Mouse (Mus musculus) C2C12 (cell line): ENCODE measurements around the gene Ttc30a1. TPM values are rescaled to one million over a fixed set of nuclear protein-coding genes. Genes with fewer than 3 reads are reported as not detected.

Experiments used
- H3K27me3 ChIP-seq: one replicate; pipeline ENCODE4 v1.6.1; 2011; ENCODE audit not compliant: control insufficient read depth, insufficient read depth, insufficient read length
- H3K36me3 ChIP-seq: one replicate; pipeline ENCODE4 v1.6.1; 2011; ENCODE audit not compliant: control insufficient read depth, insufficient read depth
- H3K4me3 ChIP-seq: one replicate; pipeline ENCODE4 v1.5.1; 2011; ENCODE audit warnings: mild to moderate bottlenecking, control low read depth; ENCODE audit not compliant: poor library complexity, insufficient read depth, severe bottlenecking
- H3K79me2 ChIP-seq: one replicate; pipeline ENCODE4 v1.6.1; 2011; ENCODE audit not compliant: control insufficient read depth, insufficient read depth
- H3K79me3 ChIP-seq: one replicate; pipeline ENCODE4 v1.6.1; 2011; ENCODE audit warnings: low read depth, control low read depth
- H3ac ChIP-seq: one replicate; pipeline ENCODE3; 2011; ENCODE audit warnings: low read depth; ENCODE audit not compliant: control insufficient read depth, insufficient read length
- CEBPB ChIP-seq: IDR thresholded peaks from one replicate; pipeline ENCODE4 v1.6.1; 2011; ENCODE audit warnings: low read depth, mild to moderate bottlenecking, control low read depth, moderate library complexity
- CTCF ChIP-seq: IDR thresholded peaks from one replicate; pipeline ENCODE4 v1.5.1; 2011; ENCODE audit not compliant: control insufficient read depth, insufficient read depth, insufficient read length
- FOSL1 ChIP-seq: IDR thresholded peaks from one replicate; pipeline ENCODE4 v1.8.0; 2011; ENCODE audit warnings: mild to moderate bottlenecking, low read length; ENCODE audit not compliant: poor library complexity, insufficient read depth, severe bottlenecking
- MAX ChIP-seq: IDR thresholded peaks from one replicate; pipeline ENCODE4 v1.6.1; 2011; ENCODE audit warnings: mild to moderate bottlenecking, control low read depth
- MYOD1 ChIP-seq: IDR thresholded peaks from one replicate; pipeline ENCODE4 v1.6.1; 2011; ENCODE audit warnings: low read depth; ENCODE audit not compliant: control insufficient read depth, insufficient read length
- MYOG ChIP-seq: IDR thresholded peaks from one replicate; pipeline ENCODE4 v1.6.1; 2011; ENCODE audit not compliant: control insufficient read depth, insufficient read length; ENCODE audit errors: extremely low read depth
- USF1 ChIP-seq: IDR thresholded peaks from one replicate; pipeline ENCODE4 v1.6.1; 2011; ENCODE audit warnings: low read depth, mild to moderate bottlenecking, control low read depth, moderate library complexity
- polyA plus RNA-seq: library from polyadenylated mRNA; unstranded; fragments of >200 nt; fragmentation: generic; extraction: Trizol; gene quantifications from one replicate; pipeline ENCODE4 v1.2.1, GENCODE M21; 2012; ENCODE audit warnings: missing spikeins

Gene Ttc30a1
- polyA plus RNA-seq, 1 experiment, result 1.8 TPM

GRCm38 (mm10) chr2:75929141-75929540, 52.6 kb downstream of the Ttc30a1 start:
- Histone ChIP-seq H3K79me3 (no peaks in the 10 kb centered on the region), H3ac (no peak overlapping the region), H3K36me3 (peaks cover 14% of the 10 kb centered on the region), H3K27me3 (no peaks in the 10 kb centered on the region), H3K4me3 (no peak overlapping the region), H3K79me2 (no peaks in the 10 kb centered on the region)
- no peak for TF ChIP-seq CTCF
- no peak for TF ChIP-seq FOSL1
- TF ChIP-seq MYOD1, result no peak
- TF ChIP-seq USF1, result no peak
- no peak for TF ChIP-seq MYOG
- no peak for TF ChIP-seq MAX
- TF ChIP-seq CEBPB, result no peak

Other genes starting within 250 kb of the Ttc30a1 start
- 15.4 TPM for gene Agps, start 149.8 kb downstream of the Ttc30a1 start, polyA plus RNA-seq
- 0.98 TPM for gene Ttc30b, start 43.4 kb downstream of the Ttc30a1 start, polyA plus RNA-seq
- 0.05 TPM for gene Ttc30a2, start 3.8 kb downstream of the Ttc30a1 start, polyA plus RNA-seq